Mouse (Mus musculus): Measurements from ENCODE around the gene Arhgap25.

DNA sequence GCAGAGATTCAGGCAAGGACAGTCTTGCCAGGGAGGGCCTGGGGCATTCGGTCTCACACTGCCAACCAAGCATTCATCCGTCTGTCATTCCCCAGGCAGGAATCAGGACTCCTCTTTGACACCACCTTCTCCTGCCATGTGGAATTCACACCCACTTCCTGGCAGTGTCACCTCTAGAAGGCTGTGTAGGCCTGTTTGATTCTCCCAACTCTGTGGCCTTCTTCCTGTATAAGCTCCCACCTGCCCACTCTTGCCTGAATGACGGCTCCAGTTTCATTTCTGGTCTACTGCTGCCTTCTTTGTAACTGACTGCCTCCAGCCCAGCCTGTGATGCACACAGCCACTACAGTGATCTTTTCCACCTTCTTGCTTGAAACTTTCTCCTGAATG, 49.2 kb downstream of the Arhgap25 start:
- TF ChIP-seq ZC3H11A (IDR thresholded peaks at IDR 0.05; ENCODE audit: low read depth, low read length) (no peak), UBTF (IDR thresholded peaks at IDR 0.05; ENCODE audit: borderline replicate concordance, insufficient read depth, low read depth, low read length) (no peak), TCF12 (IDR thresholded peaks at IDR 0.05; ENCODE audit: low read depth, low read length) (no peak), MXI1 (IDR thresholded peaks at IDR 0.05; ENCODE audit: low read depth, low read length) (no peak), RAD21 (IDR thresholded peaks at IDR 0.05; ENCODE audit: low read depth, low read length) (no peak), ETS1 (IDR thresholded peaks at IDR 0.05; ENCODE audit: low read depth, low read length) (no peak), TAL1 (IDR thresholded peaks at IDR 0.05; ENCODE audit: low read length) (no peak)

Measured in MEL (cell line).